Mouse (Mus musculus) heart, embryonic 13.5 days (tissue): ENCODE data around the gene Tmc8. TPM values are rescaled to one million over a fixed set of nuclear protein-coding genes. Genes with fewer than 3 reads are reported as not detected.

ENCODE experiments used
- ATAC-seq: fragments of 200-750 bp; cut with Nextera tagmentation; 2 replicates; pipeline ENCODE4 v1.8.0; 2017; ENCODE audit warnings: moderate TSS enrichment; ENCODE audit not compliant: insufficient number of reproducible peaks, low FRiP score, low TSS enrichment; ENCODE audit errors: extremely low read depth
- H3K27ac ChIP-seq: fragments of 300-500 bp; sonication (generic); replicated peaks from 2 replicates; pipeline ENCODE4 v1.5.1; 2015; ENCODE audit warnings: moderate library complexity, mild to moderate bottlenecking, inconsistent platforms
- H3K27me3 ChIP-seq: fragments of 300-500 bp; sonication (generic); replicated peaks from 2 replicates; pipeline ENCODE4 v1.6.1; 2015; ENCODE audit warnings: mild to moderate bottlenecking, inconsistent platforms
- H3K36me3 ChIP-seq: fragments of 300-500 bp; sonication (generic); 2 replicates; pipeline ENCODE4 v1.6.1; 2015; ENCODE audit warnings: mild to moderate bottlenecking, inconsistent platforms
- H3K4me1 ChIP-seq: fragments of 300-500 bp; sonication (generic); 2 replicates; pipeline ENCODE4 v1.6.1; 2015; ENCODE audit warnings: inconsistent platforms
- H3K4me2 ChIP-seq: fragments of 300-500 bp; sonication (generic); 2 replicates; pipeline ENCODE4 v1.6.1; 2015; ENCODE audit warnings: inconsistent platforms, mild to moderate bottlenecking, moderate library complexity
- H3K4me3 ChIP-seq: fragments of 300-500 bp; sonication (generic); 2 replicates; pipeline ENCODE4 v1.5.1; 2015; ENCODE audit warnings: moderate library complexity, mild to moderate bottlenecking, inconsistent platforms
- H3K9ac ChIP-seq: fragments of 300-500 bp; sonication (generic); 2 replicates; pipeline ENCODE4 v1.6.1; 2015; ENCODE audit warnings: inconsistent platforms, mild to moderate bottlenecking, moderate library complexity
- H3K9me3 ChIP-seq: fragments of 300-500 bp; sonication (generic); 2 replicates; pipeline ENCODE4 v1.6.1; 2016; ENCODE audit warnings: inconsistent platforms
- WGBS: fragments of 180-500 bp; shearing (Covaris S2); methylation state at CpG from one replicate; pipeline ENCODE4 v1.1.7; 2015; ENCODE audit warnings: mixed read lengths; 5-methylcytosine and 5-hydroxymethylcytosine counted together
- polyA plus RNA-seq: library from polyadenylated mRNA; unstranded; fragments of >200 nt; fragmentation: Nextera tagmentation; extraction: Ambion mirVana; gene quantifications from 2 replicates; pipeline ENCODE4 v1.2.1, GENCODE M21; 2015

Tmc8 gene
- polyA plus RNA-seq = 2.5 and 3.0 TPM in 2 replicates

GRCm38 (mm10) chr11:117781993-117782704, at the start of gene Tmc8, which contains the start of gene Tmc6:
Gene Tmc8, plus strand, starts transcription at chr11:117782076.
Gene Tmc6, minus strand, starts transcription at chr11:117782198.
- peak within 1 kb of the TSS; percentile 100 for H3K4me2 ChIP-seq
- H3K36me3 ChIP-seq = peaks cover 11% of the 10 kb centered on the region
- peak; percentile 3; the same call in 1 of the 2 replicates for ATAC-seq
- H3K27me3 ChIP-seq = peaks cover 17% of the 10 kb centered on the region; the same call in 1 of the 2 replicates
- 25% methylated on average over 24 of the region's 24 CpGs for WGBS
- peak within 1 kb of the TSS; percentile 89 for H3K9ac ChIP-seq
- peak within 1 kb of the TSS; percentile 97 for H3K27ac ChIP-seq
- H3K9me3 ChIP-seq = no peaks in the 10 kb centered on the region
- peak within 1 kb of the TSS; percentile 62 for H3K4me3 ChIP-seq
- peaks cover 66% of the 10 kb centered on the region for H3K4me1 ChIP-seq

GRCm38 (mm10) chr11:117736037-117736689, 45.7 kb upstream of the Tmc8 start:
- Histone ChIP-seq H3K27me3 (no peaks in the 10 kb centered on the region), H3K4me2 (no peak overlapping the region), H3K27ac (no peak overlapping the region), H3K4me3 (no peak overlapping the region), H3K9ac (no peak overlapping the region), H3K9me3 (no peaks in the 10 kb centered on the region), H3K4me1 (peaks cover 4% of the 10 kb centered on the region), H3K36me3 (peaks cover 88% of the 10 kb centered on the region)
- 68% methylated on average over 5 of the region's 5 CpGs for WGBS
- no peak for ATAC-seq

GRCm38 (mm10) chr11:117738123-117738522, 43.8 kb upstream of the Tmc8 start:
- Histone ChIP-seq H3K9ac (no peak overlapping the region), H3K4me1 (no peaks in the 10 kb centered on the region), H3K27ac (no peak overlapping the region), H3K27me3 (no peaks in the 10 kb centered on the region), H3K4me2 (no peak overlapping the region), H3K36me3 (peaks cover 98% of the 10 kb centered on the region), H3K4me3 (no peak overlapping the region), H3K9me3 (no peaks in the 10 kb centered on the region)
- ATAC-seq = no peak
- WGBS = 83% methylated on average over 5 of the region's 5 CpGs

- no peak overlapping the region for H3K4me3 ChIP-seq
- no peaks in the 10 kb centered on the region for H3K4me1 ChIP-seq
- no peak overlapping the region for H3K27ac ChIP-seq
- H3K27me3 ChIP-seq = no peaks in the 10 kb centered on the region
- H3K9me3 ChIP-seq = no peaks in the 10 kb centered on the region
- peaks cover 100% of the 10 kb centered on the region for H3K36me3 ChIP-seq
- H3K9ac ChIP-seq = no peak overlapping the region
- no peak overlapping the region for H3K4me2 ChIP-seq
- ATAC-seq = no peak
- 87% methylated on average over 6 of the region's 6 CpGs for WGBS
Measured at GRCm38 (mm10) chr11:117741128-117741527, 40.7 kb upstream of the Tmc8 start.

- Histone ChIP-seq H3K9me3 (no peaks in the 10 kb centered on the region), H3K27me3 (no peaks in the 10 kb centered on the region), H3K4me3 (no peak overlapping the region), H3K4me2 (no peak overlapping the region), H3K9ac (no peak overlapping the region), H3K4me1 (no peaks in the 10 kb centered on the region), H3K36me3 (peaks cover 98% of the 10 kb centered on the region), H3K27ac (no peak overlapping the region)
- no peak for ATAC-seq
- WGBS = 77% methylated on average over 8 of the region's 8 CpGs
Measured at GRCm38 (mm10) chr11:117742243-117742642, 39.6 kb upstream of the Tmc8 start.

GRCm38 (mm10) chr11:117742715-117743114, 39.2 kb upstream of the Tmc8 start:
- Histone ChIP-seq H3K4me3 (no peak overlapping the region), H3K27ac (no peak overlapping the region), H3K4me2 (no peak overlapping the region), H3K27me3 (no peaks in the 10 kb centered on the region), H3K9me3 (no peaks in the 10 kb centered on the region), H3K36me3 (peaks cover 98% of the 10 kb centered on the region), H3K4me1 (no peaks in the 10 kb centered on the region), H3K9ac (no peak overlapping the region)
- no peak for ATAC-seq
- 78% methylated on average over 8 of the region's 8 CpGs for WGBS

- Histone ChIP-seq H3K9me3 (no peaks in the 10 kb centered on the region), H3K27me3 (no peaks in the 10 kb centered on the region), H3K27ac (no peak overlapping the region), H3K36me3 (peaks cover 98% of the 10 kb centered on the region), H3K9ac (no peak overlapping the region), H3K4me3 (no peak overlapping the region), H3K4me1 (no peaks in the 10 kb centered on the region), H3K4me2 (no peak overlapping the region)
- ATAC-seq = no peak
- 68% methylated on average over 4 of the region's 4 CpGs for WGBS
Measured at GRCm38 (mm10) chr11:117743454-117744030, 38.3 kb upstream of the Tmc8 start.

- H3K4me3 ChIP-seq = no peak overlapping the region
- no peak overlapping the region for H3K27ac ChIP-seq
- H3K9ac ChIP-seq = no peak overlapping the region
- H3K36me3 ChIP-seq = peaks cover 98% of the 10 kb centered on the region
- no peak overlapping the region for H3K4me2 ChIP-seq
- WGBS = 71% methylated on average over 4 of the region's 4 CpGs
- ATAC-seq = no peak
- H3K27me3 ChIP-seq = no peaks in the 10 kb centered on the region
- H3K9me3 ChIP-seq = no peaks in the 10 kb centered on the region
- H3K4me1 ChIP-seq = no peaks in the 10 kb centered on the region
Measured at GRCm38 (mm10) chr11:117748628-117749027, 33.2 kb upstream of the Tmc8 start.

GRCm38 (mm10) chr11:117749414-117749813, 32.5 kb upstream of the Tmc8 start:
- ATAC-seq = no peak
- Histone ChIP-seq H3K36me3 (peaks cover 98% of the 10 kb centered on the region), H3K4me2 (no peak overlapping the region), H3K27ac (no peak overlapping the region), H3K4me1 (no peaks in the 10 kb centered on the region), H3K9me3 (no peaks in the 10 kb centered on the region), H3K9ac (no peak overlapping the region), H3K4me3 (no peak overlapping the region), H3K27me3 (no peaks in the 10 kb centered on the region)
- WGBS = 86% methylated on average over 10 of the region's 10 CpGs

GRCm38 (mm10) chr11:117751544-117751943, 30.3 kb upstream of the Tmc8 start:
- Histone ChIP-seq H3K4me1 (no peaks in the 10 kb centered on the region), H3K4me3 (no peak overlapping the region), H3K27me3 (no peaks in the 10 kb centered on the region), H3K27ac (no peak overlapping the region), H3K4me2 (no peak overlapping the region), H3K9ac (no peak overlapping the region), H3K36me3 (peaks cover 98% of the 10 kb centered on the region), H3K9me3 (no peaks in the 10 kb centered on the region)
- no peak for ATAC-seq
- 86% methylated on average over 6 of the region's 6 CpGs for WGBS

- Histone ChIP-seq H3K4me2 (no peak overlapping the region), H3K4me1 (no peaks in the 10 kb centered on the region), H3K9ac (no peak overlapping the region), H3K27ac (no peak overlapping the region), H3K4me3 (no peak overlapping the region), H3K9me3 (no peaks in the 10 kb centered on the region), H3K36me3 (peaks cover 100% of the 10 kb centered on the region), H3K27me3 (no peaks in the 10 kb centered on the region)
- WGBS = 92% methylated on average over 7 of the region's 7 CpGs
- no peak for ATAC-seq
Measured at GRCm38 (mm10) chr11:117755891-117756290, 26.0 kb upstream of the Tmc8 start.
